Mouse (Mus musculus) lung, adult 2 months (tissue): ENCODE measurements around the gene Pgpep1.
A peak's percentile ranks its signal among the peaks of the same experiment; 100 is the strongest.

Experiments used
- CTCF ChIP-seq: fragments of 200-500 bp; IDR thresholded peaks from 2 replicates; pipeline ENCODE4 v1.5.1; 2011; ENCODE audit warnings: mild to moderate bottlenecking, low read length, control low read depth; ENCODE audit not compliant: insufficient read depth
- POLR2A ChIP-seq: fragments of 200-500 bp; IDR thresholded peaks from 2 replicates; pipeline ENCODE4 v1.6.1; 2011; ENCODE audit warnings: low read depth, mild to moderate bottlenecking, control low read depth, low read length, borderline replicate concordance; ENCODE audit errors: extremely low read depth

DNA sequence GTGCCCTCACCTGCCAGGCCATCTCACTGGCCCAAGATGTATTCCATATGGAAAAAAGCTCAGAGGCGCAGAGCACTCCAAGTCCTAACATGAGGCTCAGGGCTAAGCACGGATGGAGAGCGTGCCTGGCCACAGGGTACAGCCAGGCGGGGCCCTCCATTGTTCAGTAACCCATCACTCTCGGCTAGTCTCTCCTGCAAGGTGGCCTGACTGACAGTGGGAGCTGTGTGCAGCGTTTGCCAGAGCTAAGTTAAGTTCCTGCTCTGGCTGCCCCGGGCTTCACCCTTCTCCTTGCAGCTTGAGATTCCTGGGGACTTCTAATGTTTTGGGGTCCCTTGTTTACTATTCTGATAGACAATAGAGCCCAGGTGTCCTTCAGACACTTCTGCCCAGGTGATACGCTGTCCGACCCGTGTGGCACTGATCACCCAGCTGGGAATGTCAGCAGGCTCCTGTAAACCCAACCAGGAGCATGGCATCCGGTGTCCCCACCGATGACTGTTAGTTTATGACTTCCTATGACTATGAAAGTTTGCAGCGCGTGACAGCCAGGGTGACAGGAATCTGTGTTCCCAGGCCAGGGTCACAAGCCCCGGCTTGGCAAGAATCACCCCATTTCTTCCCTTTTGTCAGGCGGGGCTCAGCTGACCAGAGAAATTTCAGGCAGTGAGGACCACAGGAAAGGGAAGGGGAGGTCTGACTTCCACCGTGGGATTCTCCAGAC is 14.5 kb downstream of the Pgpep1 start:
- TF ChIP-seq CTCF = no peak
- 0 out of 2 replicates have a peak, but pooled peaks have one; percentile 5 for TF ChIP-seq POLR2A
